ENCODE assay signal across 21 mouse cellular contexts in the genomic region with DNA sequence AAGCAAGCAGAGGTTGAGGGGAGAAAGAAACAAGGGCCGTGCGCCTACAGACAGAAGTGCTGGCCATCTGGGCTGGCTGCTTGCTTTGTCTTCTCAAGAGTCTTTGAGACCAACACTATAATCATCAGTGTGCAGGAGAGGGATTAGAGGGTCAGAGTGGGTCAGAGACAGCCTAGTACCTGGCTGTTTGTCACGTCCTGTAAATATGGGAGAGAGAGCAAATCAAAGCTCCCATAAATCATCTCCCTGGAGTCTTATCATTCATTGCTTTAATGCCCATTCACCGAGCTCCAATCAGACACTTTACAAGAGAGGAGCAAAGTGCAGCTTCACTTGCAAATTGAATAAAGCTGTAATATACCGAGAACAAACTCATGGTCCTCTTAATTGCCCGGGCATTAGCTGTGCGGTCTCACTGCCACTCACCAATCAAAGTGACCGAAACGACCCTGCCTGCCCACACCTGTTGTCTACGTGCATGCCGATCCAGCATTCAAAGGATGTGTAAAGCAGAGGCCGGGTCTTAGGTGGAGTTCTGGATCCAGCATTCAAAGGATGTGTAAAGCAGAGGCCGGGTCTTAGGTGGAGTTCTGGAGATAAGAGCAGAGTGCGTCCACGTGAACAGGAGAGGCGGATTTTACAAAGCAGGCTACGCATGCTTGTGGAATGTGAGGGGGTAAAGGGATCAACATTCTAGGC. TPM values are rescaled to one million over a fixed set of nuclear protein-coding genes. Genes with fewer than 3 reads are reported as not detected.
DNase-seq lines count a peak whose midpoint lies in the region; ATAC-seq and TF ChIP-seq lines count a peak whose summit lies in the region.
"Had no signal": no experiment of that assay in that cellular context is flagged by ENCODE, and none has a peak within 500 bp of the region (broad histone marks: within the 10 kb centered on the region; RNA-seq: fewer than 3 reads in every experiment).

No protein-coding gene starts in this region.

- no peak for TF ChIP-seq CTCF in hindbrain, postnatal 0 days (IDR thresholded peaks at IDR 0.05; ENCODE audit: low read depth)

- WGBS in heart, embryonic 12.5 days = 56% methylated on average over 17 of the region's 17 CpGs
- WGBS in lung, embryonic 16.5 days = 44% methylated on average over 17 of the region's 17 CpGs
- 34% methylated on average over 17 of the region's 17 CpGs for WGBS in limb, embryonic 14.5 days
- WGBS in hindbrain, postnatal 0 days = 81% methylated on average over 17 of the region's 17 CpGs

- H3K4me3 ChIP-seq in heart, embryonic 12.5 days = no peak overlapping the region
- no peak overlapping the region for H3K4me3 ChIP-seq in lung, embryonic 16.5 days (ENCODE audit: low read length)
- no peak overlapping the region for H3K4me3 ChIP-seq in limb, embryonic 14.5 days (replicated peaks; ENCODE audit: low read length)
- no peak overlapping the region for H3K4me3 ChIP-seq in hindbrain, postnatal 0 days (ENCODE audit: low read length)
- H3K4me3 ChIP-seq: forebrain, embryonic 15.5 days; hindbrain, embryonic 12.5 days; liver, embryonic 13.5 days; midbrain, embryonic 10.5 days; neural tube, embryonic 12.5 days had no signal

- no peaks in the 10 kb centered on the region for H3K36me3 ChIP-seq in heart, embryonic 12.5 days
- H3K36me3 ChIP-seq in lung, embryonic 16.5 days (ENCODE audit: control insufficient read depth, insufficient read depth, low read length) = no peaks in the 10 kb centered on the region
- no peaks in the 10 kb centered on the region for H3K36me3 ChIP-seq in limb, embryonic 14.5 days (ENCODE audit: control insufficient read depth, insufficient read depth, low read length)
- H3K36me3 ChIP-seq in hindbrain, postnatal 0 days (ENCODE audit: insufficient read depth, low read length) = no peaks in the 10 kb centered on the region
- H3K36me3 ChIP-seq: forebrain, embryonic 15.5 days; hindbrain, embryonic 12.5 days; liver, embryonic 13.5 days; midbrain, embryonic 10.5 days; neural tube, embryonic 12.5 days had no signal

- no peak overlapping the region for H3K27ac ChIP-seq in heart, embryonic 12.5 days (ENCODE audit: poor library complexity, severe bottlenecking)
- no peak overlapping the region for H3K27ac ChIP-seq in lung, embryonic 16.5 days (ENCODE audit: low read length)
- no peak overlapping the region for H3K27ac ChIP-seq in limb, embryonic 14.5 days (replicated peaks; ENCODE audit: low read depth, low read length)
- H3K27ac ChIP-seq in hindbrain, postnatal 0 days = no peak overlapping the region
- H3K27ac ChIP-seq: forebrain, embryonic 15.5 days; hindbrain, embryonic 12.5 days; liver, embryonic 13.5 days; midbrain, embryonic 10.5 days; neural tube, embryonic 12.5 days had no signal

- no peaks in the 10 kb centered on the region for H3K27me3 ChIP-seq in heart, embryonic 12.5 days (replicated peaks)
- H3K27me3 ChIP-seq in lung, embryonic 16.5 days (ENCODE audit: control insufficient read depth, insufficient read depth, low read depth, low read length) = no peaks in the 10 kb centered on the region
- H3K27me3 ChIP-seq in limb, embryonic 14.5 days (ENCODE audit: control insufficient read depth, insufficient read depth, low read length) = no peaks in the 10 kb centered on the region
- no peaks in the 10 kb centered on the region for H3K27me3 ChIP-seq in hindbrain, postnatal 0 days (ENCODE audit: insufficient read depth, low read length)
- H3K27me3 ChIP-seq: forebrain, embryonic 15.5 days; hindbrain, embryonic 12.5 days; neural tube, embryonic 12.5 days had no signal

- H3K4me1 ChIP-seq in heart, embryonic 12.5 days (replicated peaks) = peaks cover 22% of the 10 kb centered on the region
- peaks cover 3% of the 10 kb centered on the region; the same call in 1 of the 2 replicates for H3K4me1 ChIP-seq in lung, embryonic 16.5 days (replicated peaks; ENCODE audit: control insufficient read depth, insufficient read depth, low read length)
- peaks cover 4% of the 10 kb centered on the region; the same call in 1 of the 2 replicates for H3K4me1 ChIP-seq in limb, embryonic 14.5 days (ENCODE audit: control insufficient read depth, insufficient read depth, low read length)
- no peaks in the 10 kb centered on the region for H3K4me1 ChIP-seq in hindbrain, postnatal 0 days (ENCODE audit: insufficient read depth, low read length)
- H3K4me1 ChIP-seq: hindbrain, embryonic 12.5 days; neural tube, embryonic 12.5 days had no signal

- H3K9me3 ChIP-seq in heart, embryonic 12.5 days (replicated peaks) = no peaks in the 10 kb centered on the region
- no peaks in the 10 kb centered on the region for H3K9me3 ChIP-seq in lung, embryonic 16.5 days (ENCODE audit: control insufficient read depth, low read length)
- H3K9me3 ChIP-seq in limb, embryonic 14.5 days (ENCODE audit: control insufficient read depth, low read length) = no peaks in the 10 kb centered on the region
- H3K9me3 ChIP-seq in hindbrain, postnatal 0 days (ENCODE audit: low read length) = no peaks in the 10 kb centered on the region
- H3K9me3 ChIP-seq: forebrain, embryonic 15.5 days; hindbrain, embryonic 12.5 days; liver, embryonic 13.5 days; midbrain, embryonic 10.5 days; neural tube, embryonic 12.5 days had no signal

- no peak for TF ChIP-seq POLR2A in limb, embryonic 14.5 days (IDR thresholded peaks at IDR 0.05; ENCODE audit: borderline replicate concordance, extremely low read depth, insufficient read depth, insufficient read length)

- ATAC-seq in heart, embryonic 12.5 days (ENCODE audit: insufficient number of reproducible peaks, low FRiP score) = no peak
- peak; percentile 26; the same call in 1 of the 2 replicates for ATAC-seq in lung, embryonic 16.5 days (ENCODE audit: low read depth)
- no peak for ATAC-seq in limb, embryonic 14.5 days (ENCODE audit: low FRiP score, low read depth)
- no peak for ATAC-seq in hindbrain, postnatal 0 days
- ATAC-seq: activated CD4-positive, CD25-positive, alpha-beta regulatory T cell, adult 4 months; forebrain, embryonic 15.5 days had no signal

- H3K9ac ChIP-seq in heart, embryonic 12.5 days = no peak overlapping the region
- H3K9ac ChIP-seq in lung, embryonic 16.5 days (ENCODE audit: low read length) = no peak overlapping the region
- no peak overlapping the region for H3K9ac ChIP-seq in limb, embryonic 14.5 days (ENCODE audit: low read depth, low read length, severe bottlenecking)
- H3K9ac ChIP-seq in hindbrain, postnatal 0 days (replicated peaks; ENCODE audit: low read length) = no peak overlapping the region
- H3K9ac ChIP-seq: forebrain, embryonic 15.5 days; hindbrain, embryonic 12.5 days; liver, embryonic 13.5 days; neural tube, embryonic 12.5 days had no signal

- DNase-seq in heart, postnatal 36 days = no peak
- no peak for DNase-seq in lung, postnatal 4 days
- DNase-seq in limb, embryonic 14.5 days (ENCODE audit: low spot score) = no peak
- no peak for DNase-seq in ovary, adult 18-20 months (ENCODE audit: low spot score)
- DNase-seq in hindbrain, postnatal 0 days (ENCODE audit: low spot score) = no peak
- DNase-seq: adrenal gland, postnatal 25 days; cerebellum, adult 18-20 months; cerebellum, postnatal 36 days; kidney, adult 2 months; kidney, postnatal 25 days; layer of hippocampus, adult 9-11 months; liver, embryonic 13.5 days; right cerebral cortex, postnatal 14 days; thymus, postnatal 36 days had no signal

- H3K4me2 ChIP-seq in heart, embryonic 12.5 days = peak overlapping the region; percentile 13
- H3K4me2 ChIP-seq in lung, embryonic 16.5 days (ENCODE audit: low read depth, low read length) = peak overlapping the region; percentile 26
- peak overlapping the region; percentile 6; the same call in 1 of the 2 replicates for H3K4me2 ChIP-seq in limb, embryonic 14.5 days (replicated peaks; ENCODE audit: low read depth, low read length, severe bottlenecking)
- no peak overlapping the region for H3K4me2 ChIP-seq in hindbrain, postnatal 0 days (ENCODE audit: low read depth, low read length)
- H3K4me2 ChIP-seq: forebrain, embryonic 15.5 days; hindbrain, embryonic 12.5 days; liver, embryonic 13.5 days; neural tube, embryonic 12.5 days had no signal

- intact Hi-C loops in heart, postnatal 36 days (cut with DNase I) = no loop called here

RNA-seq across cellular contexts. Expression of gene Slc38a1, which starts 15.0 kb away (rescaled TPM):
- 93.0 and 99.8 TPM in 2 replicates for polyA plus RNA-seq in heart, embryonic 12.5 days (2016; fragmentation: Nextera tagmentation; extraction: Ambion mirVana)
- 10 to 100 TPM; 11.2 to 20.3 TPM for total RNA-seq in heart, postnatal 36 days (2021)
- polyA plus RNA-seq in lung, embryonic 16.5 days (2015; fragmentation: Nextera tagmentation; extraction: Ambion mirVana) = 47.5 and 48.8 TPM in 2 replicates
- polyA plus RNA-seq in limb, embryonic 14.5 days (2012; rRNA removed) = 50.4 and 59.8 TPM in 2 replicates
- 57.7 and 69.6 TPM in 2 replicates for polyA plus RNA-seq in limb, embryonic 14.5 days (2014; fragmentation: Nextera tagmentation; extraction: Ambion mirVana)
- total RNA-seq in hindbrain, postnatal 0 days (2014; rRNA removed) = 82.6 and 89.1 TPM in 2 replicates
- 109 and 115 TPM in 2 replicates for polyA plus RNA-seq in hindbrain, postnatal 0 days (2015; fragmentation: Nextera tagmentation; extraction: Ambion mirVana)

RNA-seq across cellular contexts. Expression of gene Slc38a2, which starts 41.8 kb away (rescaled TPM):
- 154 and 161 TPM in 2 replicates for polyA plus RNA-seq in heart, embryonic 12.5 days (2016; fragmentation: Nextera tagmentation; extraction: Ambion mirVana)
- total RNA-seq in heart, postnatal 36 days (2021) = 100 to 1,000 TPM; 173 to 251 TPM
- polyA plus RNA-seq in lung, embryonic 16.5 days (2015; fragmentation: Nextera tagmentation; extraction: Ambion mirVana) = 143 and 155 TPM in 2 replicates
- 116 and 137 TPM in 2 replicates for polyA plus RNA-seq in limb, embryonic 14.5 days (2012; rRNA removed)
- 137 and 152 TPM in 2 replicates for polyA plus RNA-seq in limb, embryonic 14.5 days (2014; fragmentation: Nextera tagmentation; extraction: Ambion mirVana)
- 82.1 and 85.3 TPM in 2 replicates for total RNA-seq in hindbrain, postnatal 0 days (2014; rRNA removed)
- polyA plus RNA-seq in hindbrain, postnatal 0 days (2015; fragmentation: Nextera tagmentation; extraction: Ambion mirVana) = 72.4 and 74.4 TPM in 2 replicates
